Mouse (Mus musculus): Measurements from ENCODE around the gene Dennd2d. TPM values are rescaled to one million over a fixed set of nuclear protein-coding genes. Genes with fewer than 3 reads are reported as not detected.

Gene Dennd2d
- polyA plus RNA-seq, 1 experiment = not detected

GRCm38 (mm10) chr3:106493882-106494281 is 11.7 kb downstream of the Dennd2d start:
- TF ChIP-seq POLR2A (IDR thresholded peaks at IDR 0.05; ENCODE audit: insufficient read depth, low read depth, low read length) (no peak), CTCF (IDR thresholded peaks at IDR 0.05; ENCODE audit: insufficient read depth, low read depth, low read length) (no peak)
- Histone ChIP-seq H3K4me3 (ENCODE audit: insufficient read depth, low read depth, low read length) (no peak overlapping the region), H3K4me1 (ENCODE audit: control insufficient read depth, insufficient read depth, low read length) (no peaks in the 10 kb centered on the region), H3K27ac (ENCODE audit: insufficient read depth, low read depth, low read length) (no peak overlapping the region)
- WGBS = 78% methylated on average over 3 of the region's 3 CpGs

- Histone ChIP-seq H3K27ac (ENCODE audit: insufficient read depth, low read depth, low read length) (no peak overlapping the region), H3K4me1 (ENCODE audit: control insufficient read depth, insufficient read depth, low read length) (no peaks in the 10 kb centered on the region), H3K4me3 (ENCODE audit: insufficient read depth, low read depth, low read length) (no peak overlapping the region)
- 42% methylated on average over 1 of the region's 1 CpGs for WGBS
- TF ChIP-seq POLR2A (IDR thresholded peaks at IDR 0.05; ENCODE audit: insufficient read depth, low read depth, low read length) (no peak), CTCF (IDR thresholded peaks at IDR 0.05; ENCODE audit: insufficient read depth, low read depth, low read length) (no peak)
These were observed 12.3 kb downstream of the Dennd2d start for GRCm38 (mm10) chr3:106494417-106494950.

- TF ChIP-seq CTCF (IDR thresholded peaks at IDR 0.05; ENCODE audit: insufficient read depth, low read depth, low read length) (no peak), POLR2A (IDR thresholded peaks at IDR 0.05; ENCODE audit: insufficient read depth, low read depth, low read length) (no peak)
- Histone ChIP-seq H3K4me1 (ENCODE audit: control insufficient read depth, insufficient read depth, low read length) (no peaks in the 10 kb centered on the region), H3K27ac (ENCODE audit: insufficient read depth, low read depth, low read length) (no peak overlapping the region), H3K4me3 (ENCODE audit: insufficient read depth, low read depth, low read length) (no peak overlapping the region)
- WGBS = 92% methylated on average over 1 of the region's 1 CpGs
These were observed 13.3 kb downstream of the Dennd2d start for GRCm38 (mm10) chr3:106495346-106496044.

- WGBS = 47% methylated on average over 4 of the region's 4 CpGs
- TF ChIP-seq POLR2A (IDR thresholded peaks at IDR 0.05; ENCODE audit: insufficient read depth, low read depth, low read length) (no peak), CTCF (IDR thresholded peaks at IDR 0.05; ENCODE audit: insufficient read depth, low read depth, low read length) (no peak)
- no peaks in the 10 kb centered on the region for H3K4me1 ChIP-seq (ENCODE audit: control insufficient read depth, insufficient read depth, low read length)
- H3K4me3 ChIP-seq (ENCODE audit: insufficient read depth, low read depth, low read length) = no peak overlapping the region
- H3K27ac ChIP-seq (ENCODE audit: insufficient read depth, low read depth, low read length) = no peak overlapping the region
These were observed 14.0 kb downstream of the Dennd2d start for GRCm38 (mm10) chr3:106496045-106496721.

- Histone ChIP-seq H3K27ac (ENCODE audit: insufficient read depth, low read depth, low read length) (no peak overlapping the region), H3K4me3 (ENCODE audit: insufficient read depth, low read depth, low read length) (no peak overlapping the region), H3K4me1 (ENCODE audit: control insufficient read depth, insufficient read depth, low read length) (no peaks in the 10 kb centered on the region)
- TF ChIP-seq CTCF (IDR thresholded peaks at IDR 0.05; ENCODE audit: insufficient read depth, low read depth, low read length) (no peak), POLR2A (IDR thresholded peaks at IDR 0.05; ENCODE audit: insufficient read depth, low read depth, low read length) (no peak)
- WGBS = 67% methylated on average over 3 of the region's 3 CpGs
These were observed 14.8 kb downstream of the Dennd2d start for GRCm38 (mm10) chr3:106496996-106497395.

GRCm38 (mm10) chr3:106500510-106500909 is 18.3 kb downstream of the Dennd2d start:
- 87% methylated on average over 2 of the region's 2 CpGs for WGBS
- TF ChIP-seq POLR2A (IDR thresholded peaks at IDR 0.05; ENCODE audit: insufficient read depth, low read depth, low read length) (no peak), CTCF (IDR thresholded peaks at IDR 0.05; ENCODE audit: insufficient read depth, low read depth, low read length) (no peak)
- no peak overlapping the region for H3K27ac ChIP-seq (ENCODE audit: insufficient read depth, low read depth, low read length)

GRCm38 (mm10) chr3:106502892-106503291 is 20.7 kb downstream of the Dennd2d start:
- no peak overlapping the region for H3K27ac ChIP-seq (ENCODE audit: insufficient read depth, low read depth, low read length)
- no peak overlapping the region for H3K4me3 ChIP-seq (ENCODE audit: insufficient read depth, low read depth, low read length)
- WGBS = 95% methylated on average over 2 of the region's 2 CpGs
- TF ChIP-seq POLR2A (IDR thresholded peaks at IDR 0.05; ENCODE audit: insufficient read depth, low read depth, low read length) (no peak), CTCF (IDR thresholded peaks at IDR 0.05; ENCODE audit: insufficient read depth, low read depth, low read length) (no peak)
- no peaks in the 10 kb centered on the region for H3K4me1 ChIP-seq (ENCODE audit: control insufficient read depth, insufficient read depth, low read length)

More at GRCm38 (mm10) chr3:106500510-106500909, 18.3 kb downstream of the Dennd2d start:
- no peak overlapping the region for H3K4me3 ChIP-seq (ENCODE audit: insufficient read depth, low read depth, low read length)
- H3K4me1 ChIP-seq (ENCODE audit: control insufficient read depth, insufficient read depth, low read length) = no peaks in the 10 kb centered on the region

GRCm38 (mm10) chr3:106510669-106511068 is 28.5 kb downstream of the Dennd2d start:
- TF ChIP-seq POLR2A (IDR thresholded peaks at IDR 0.05; ENCODE audit: insufficient read depth, low read depth, low read length) = no peak
- no peak for TF ChIP-seq CTCF (IDR thresholded peaks at IDR 0.05; ENCODE audit: insufficient read depth, low read depth, low read length)
- 89% methylated on average over 1 of the region's 1 CpGs for WGBS
- Histone ChIP-seq H3K27ac (ENCODE audit: insufficient read depth, low read depth, low read length) (no peak overlapping the region), H3K4me3 (ENCODE audit: insufficient read depth, low read depth, low read length) (no peak overlapping the region), H3K4me1 (ENCODE audit: control insufficient read depth, insufficient read depth, low read length) (no peaks in the 10 kb centered on the region)

- TF ChIP-seq CTCF (IDR thresholded peaks at IDR 0.05; ENCODE audit: insufficient read depth, low read depth, low read length) (no peak), POLR2A (IDR thresholded peaks at IDR 0.05; ENCODE audit: insufficient read depth, low read depth, low read length) (no peak)
- 83% methylated on average over 6 of the region's 6 CpGs for WGBS
- H3K4me1 ChIP-seq (ENCODE audit: control insufficient read depth, insufficient read depth, low read length) = no peaks in the 10 kb centered on the region
These were observed 32.8 kb downstream of the Dennd2d start for GRCm38 (mm10) chr3:106515016-106515415.

More at GRCm38 (mm10) chr3:106515016-106515415, 32.8 kb downstream of the Dennd2d start:
- H3K27ac ChIP-seq (ENCODE audit: insufficient read depth, low read depth, low read length) = no peak overlapping the region
- H3K4me3 ChIP-seq (ENCODE audit: insufficient read depth, low read depth, low read length) = no peak overlapping the region
